Mouse (Mus musculus) G1E (cell line): ENCODE measurements around the gene Atp2b2. TPM values are rescaled to one million over a fixed set of nuclear protein-coding genes. Genes with fewer than 3 reads are reported as not detected.

Experiments used
- ATAC-seq: 2 replicates; pipeline ENCODE4 v1.8.0; 2016; ENCODE audit warnings: mild to moderate bottlenecking; ENCODE audit not compliant: insufficient number of reproducible peaks, poor library complexity, low FRiP score, severe bottlenecking; ENCODE audit errors: extremely low read depth
- DNase-seq: peaks from one replicate; pipeline ENCODE4 v3.0.0; 2012; ENCODE audit warnings: low spot score
- H3K27me3 ChIP-seq: 2 replicates; pipeline ENCODE4 v1.6.1; 2012; ENCODE audit warnings: mild to moderate bottlenecking, low read length, inconsistent platforms; ENCODE audit not compliant: insufficient read depth
- H3K36me3 ChIP-seq: replicated peaks from 2 replicates; pipeline ENCODE3; 2012; ENCODE audit warnings: mild to moderate bottlenecking, inconsistent platforms
- H3K4me1 ChIP-seq: 2 replicates; pipeline ENCODE4 v1.6.1; 2012; ENCODE audit warnings: low read depth, low read length, inconsistent platforms, mixed read lengths; ENCODE audit not compliant: insufficient read depth
- H3K4me3 ChIP-seq: 2 replicates; pipeline ENCODE4 v1.5.1; 2012; ENCODE audit warnings: low read depth, mild to moderate bottlenecking, inconsistent platforms, low read length, moderate library complexity, mixed read lengths
- H3K9me3 ChIP-seq: replicated peaks from 2 replicates; pipeline ENCODE4 v1.6.1; 2012; ENCODE audit warnings: inconsistent platforms
- CTCF ChIP-seq: IDR thresholded peaks from 2 replicates; pipeline ENCODE4 v1.5.1; 2012; ENCODE audit warnings: low read depth, low read length, inconsistent platforms, mixed read lengths
- GATA1 ChIP-seq: IDR thresholded peaks from 2 replicates; pipeline ENCODE4 v1.6.1; 2012; ENCODE audit warnings: borderline replicate concordance, low read length, inconsistent platforms, mixed read lengths
- GATA2 ChIP-seq: IDR thresholded peaks from 2 replicates; pipeline ENCODE4 v1.6.1; 2012; ENCODE audit warnings: low read depth, low read length, inconsistent platforms, borderline replicate concordance
- POLR2AphosphoS5 ChIP-seq: IDR thresholded peaks from 2 replicates; pipeline ENCODE4 v1.6.1; 2012; ENCODE audit warnings: low read depth, low read length, inconsistent platforms; ENCODE audit not compliant: insufficient replicate concordance
- TAL1 ChIP-seq: conservative IDR thresholded peaks from 2 replicates; pipeline ENCODE4 v1.6.1; 2012; ENCODE audit warnings: low read depth, low read length, inconsistent platforms, mixed read lengths
- polyA plus RNA-seq: library from polyadenylated mRNA; stranded (reverse); fragments of >175 nt; gene quantifications from 2 replicates; pipeline ENCODE4 v1.2.3, GENCODE M21; 2012
- total RNA-seq, 2 experiments: library from RNA; stranded (forward) in 1 of 2; stranded (reverse) in 1 of 2; fragments of 200-1000 nt in 1 of 2; fragments of >200 nt in 1 of 2; fragmentation: Nextera tagmentation in 1 of 2; gene quantifications; 2 replicates each; pipeline ENCODE4 v1.2.3; 2014 to 2017

Gene Atp2b2
- total and polyA plus RNA-seq, 3 experiments = 0.22 TPM; not detected in 2

DNA sequence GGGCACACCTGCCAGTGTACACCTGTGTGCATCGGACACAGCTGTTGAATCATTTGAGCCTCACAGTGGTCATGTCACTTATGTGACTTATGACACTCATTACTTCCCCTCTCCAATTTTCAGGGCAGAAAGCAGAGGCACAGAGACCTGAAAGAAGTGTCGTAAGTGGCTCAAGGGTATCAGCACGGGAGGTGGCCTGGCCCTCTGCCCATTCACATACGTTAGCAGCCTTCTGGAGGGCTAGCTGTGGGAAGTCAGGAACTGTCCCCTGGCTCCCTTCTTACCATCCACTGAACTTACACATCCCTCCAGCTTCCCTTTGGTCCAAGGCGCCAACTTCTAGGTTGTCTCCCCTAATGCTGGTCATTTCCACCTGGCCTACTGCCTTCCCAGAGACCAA, 132.6 kb downstream of the Atp2b2 start:
- DNase-seq = no peak
- no peaks in the 10 kb centered on the region for H3K4me1 ChIP-seq
- H3K36me3 ChIP-seq = no peaks in the 10 kb centered on the region
- no peaks in the 10 kb centered on the region for H3K27me3 ChIP-seq
- H3K4me3 ChIP-seq = no peak overlapping the region
- H3K9me3 ChIP-seq = peaks cover 89% of the 10 kb centered on the region
- no peak for TF ChIP-seq CTCF
- no peak for TF ChIP-seq GATA2
- TF ChIP-seq POLR2AphosphoS5 = no peak
- no peak for TF ChIP-seq GATA1
- TF ChIP-seq TAL1 = no peak
- ATAC-seq = no peak

DNA sequence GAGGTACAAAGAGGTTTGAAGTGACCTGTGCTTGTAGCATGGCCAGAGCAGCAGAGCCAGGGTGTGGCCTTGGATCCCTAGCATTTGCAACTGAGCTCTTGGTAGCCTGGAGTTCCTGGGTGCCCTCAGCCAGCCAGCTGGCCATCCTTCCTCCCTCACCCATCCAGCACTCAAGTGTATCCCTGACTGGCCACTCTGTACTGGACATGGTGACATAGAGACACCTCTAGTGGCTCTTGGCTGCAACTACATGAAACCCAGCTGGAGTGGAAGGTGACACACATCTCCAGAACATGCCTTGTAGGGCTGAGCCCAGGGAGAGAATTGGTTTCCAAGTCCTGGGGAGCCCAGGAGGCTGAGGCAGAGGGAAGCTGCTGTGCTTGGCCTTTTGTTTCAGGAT, 134.3 kb downstream of the Atp2b2 start:
- H3K4me1 ChIP-seq = no peaks in the 10 kb centered on the region
- H3K4me3 ChIP-seq = no peak overlapping the region
- ATAC-seq = no peak
- TF ChIP-seq CTCF = no peak
- no peak for TF ChIP-seq POLR2AphosphoS5
- H3K27me3 ChIP-seq = no peaks in the 10 kb centered on the region
- DNase-seq = no peak
- peaks cover 91% of the 10 kb centered on the region for H3K9me3 ChIP-seq
- no peaks in the 10 kb centered on the region for H3K36me3 ChIP-seq

DNA sequence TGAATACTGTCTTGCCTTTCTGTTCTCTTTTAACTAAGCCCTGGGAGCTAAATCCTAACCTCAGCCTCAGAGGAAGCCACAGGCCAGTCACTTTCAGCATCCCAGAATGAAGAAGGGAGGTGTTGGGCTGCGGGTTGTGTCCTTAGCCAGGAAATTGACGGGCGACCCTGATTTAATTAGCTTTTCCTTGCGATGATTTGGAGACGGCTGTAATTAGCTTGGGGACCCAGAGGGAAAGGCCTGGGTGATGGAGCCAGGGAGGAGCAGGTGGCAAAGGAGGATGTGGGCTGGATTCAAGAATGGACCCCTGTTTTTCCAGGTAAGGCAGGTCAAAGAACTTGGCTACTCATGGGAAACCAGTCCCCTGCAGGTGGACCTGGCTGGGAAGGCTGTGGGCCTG, 138.0 kb downstream of the Atp2b2 start:
- DNase-seq (no peak), ATAC-seq (no peak)
- Histone ChIP-seq H3K36me3 (no peaks in the 10 kb centered on the region), H3K4me3 (no peak overlapping the region), H3K9me3 (peaks cover 86% of the 10 kb centered on the region), H3K27me3 (no peaks in the 10 kb centered on the region), H3K4me1 (no peaks in the 10 kb centered on the region)
- TF ChIP-seq GATA1 = no peak
- TF ChIP-seq CTCF = no peak
- no peak for TF ChIP-seq TAL1
- no peak for TF ChIP-seq POLR2AphosphoS5
- TF ChIP-seq GATA2 = no peak

DNA sequence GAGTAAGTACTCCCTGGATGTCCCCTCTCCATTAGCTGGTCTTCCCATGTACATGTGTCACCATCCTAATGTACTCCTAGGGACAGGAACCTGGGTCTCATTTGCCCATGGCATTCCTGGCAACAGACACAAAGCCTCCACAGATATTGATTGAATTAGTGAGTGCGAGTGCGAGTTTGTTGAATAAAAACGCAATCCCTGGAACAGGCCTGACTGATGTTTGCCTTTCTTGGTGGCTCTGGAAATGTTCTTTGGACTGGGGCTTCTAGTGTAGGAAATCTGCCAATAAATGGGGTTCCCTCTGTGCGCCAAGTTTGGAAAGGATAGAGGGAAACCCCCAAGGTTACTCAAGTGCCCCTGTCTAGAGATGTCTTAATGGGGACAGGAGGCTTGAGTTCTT, 146.4 kb downstream of the Atp2b2 start:
- Histone ChIP-seq H3K4me3 (no peak overlapping the region), H3K27me3 (no peaks in the 10 kb centered on the region), H3K9me3 (peaks cover 91% of the 10 kb centered on the region), H3K4me1 (no peaks in the 10 kb centered on the region), H3K36me3 (no peaks in the 10 kb centered on the region)
- ATAC-seq (no peak), DNase-seq (no peak)
- TF ChIP-seq TAL1 = no peak
- no peak for TF ChIP-seq POLR2AphosphoS5
- no peak for TF ChIP-seq CTCF
- no peak for TF ChIP-seq GATA1
- TF ChIP-seq GATA2 = no peak

DNA sequence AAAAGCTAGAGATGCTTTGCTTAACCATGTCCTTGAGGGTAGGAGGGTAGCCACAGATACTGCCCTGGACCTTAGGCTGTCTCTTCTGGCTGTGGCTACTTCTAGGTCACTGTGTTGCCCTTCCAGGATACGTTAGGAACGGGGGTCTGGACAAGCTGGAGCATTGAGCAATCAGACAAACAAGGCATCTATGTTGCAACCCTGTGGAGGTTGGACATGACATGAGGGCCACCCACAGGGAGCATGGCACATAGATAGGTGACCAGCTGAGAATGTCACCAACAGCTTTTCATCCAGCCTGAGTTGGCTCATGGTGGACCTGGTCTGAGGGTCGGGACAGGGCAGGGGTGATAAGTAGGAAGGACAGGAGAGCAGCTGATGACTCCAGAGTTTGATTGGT, 148.4 kb downstream of the Atp2b2 start:
- ATAC-seq (no peak), DNase-seq (no peak)
- H3K9me3 ChIP-seq = peaks cover 95% of the 10 kb centered on the region
- no peak overlapping the region for H3K4me3 ChIP-seq
- no peaks in the 10 kb centered on the region for H3K27me3 ChIP-seq
- no peaks in the 10 kb centered on the region for H3K4me1 ChIP-seq
- TF ChIP-seq GATA2 = no peak
- no peak for TF ChIP-seq GATA1
- TF ChIP-seq TAL1 = no peak
- no peak for TF ChIP-seq POLR2AphosphoS5
- TF ChIP-seq CTCF = no peak
- no peaks in the 10 kb centered on the region for H3K36me3 ChIP-seq

DNA sequence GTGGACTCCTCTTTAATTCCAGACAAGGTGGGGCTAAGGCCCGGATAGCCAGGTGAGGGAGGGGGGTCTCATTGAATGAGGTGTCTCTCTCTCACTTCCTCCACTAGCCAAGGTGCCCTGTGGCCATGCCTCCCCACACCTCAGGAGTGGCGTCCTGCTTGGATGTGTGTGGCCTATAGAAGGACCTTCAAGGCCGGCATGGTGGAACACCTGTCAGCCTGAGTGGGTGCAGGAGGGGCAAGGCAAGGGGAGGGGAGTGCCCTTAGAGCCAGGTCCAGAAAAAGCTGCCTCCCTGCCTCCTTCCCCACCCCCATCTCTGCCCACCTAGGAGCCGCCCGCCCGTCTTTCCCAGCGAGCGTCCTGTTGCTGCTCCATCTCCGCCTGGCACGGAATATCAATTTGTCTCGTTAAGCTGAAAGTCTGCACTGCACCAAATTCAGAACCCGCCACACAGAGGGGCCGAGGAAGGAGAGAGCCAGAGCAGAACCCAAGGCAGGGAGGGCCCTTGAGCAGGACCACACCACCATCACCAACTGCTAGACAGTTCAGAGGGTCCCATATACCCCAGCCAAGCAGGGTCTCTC, 150.2 kb downstream of the Atp2b2 start:
- peaks cover 94% of the 10 kb centered on the region for H3K9me3 ChIP-seq
- no peak overlapping the region; the same call in 1 of the 2 replicates for H3K4me3 ChIP-seq
- H3K4me1 ChIP-seq = no peaks in the 10 kb centered on the region
- no peaks in the 10 kb centered on the region for H3K36me3 ChIP-seq
- TF ChIP-seq GATA2 (no peak), GATA1 (no peak), POLR2AphosphoS5 (no peak), TAL1 (no peak), CTCF (no peak)
- no peak for DNase-seq
- ATAC-seq = no peak
- no peaks in the 10 kb centered on the region for H3K27me3 ChIP-seq
